Mouse (Mus musculus) thymus, postnatal 36 days (tissue): ENCODE measurements around the gene Lad1.

ENCODE experiments used
- DNase-seq, 2 experiments: peaks; one replicate each; pipeline ENCODE4 v3.0.0; 2022; ENCODE audit warnings: mixed read lengths in 2 of 2

Lad1 gene

GRCm38 (mm10) chr1:135810180-135810579, 8.2 kb upstream of the Lad1 start:
- DNase-seq, result no peak

GRCm38 (mm10) chr1:135811016-135811646, 7.3 kb upstream of the Lad1 start:
- DNase-seq, result peak; percentile 87 to 91

DNA sequence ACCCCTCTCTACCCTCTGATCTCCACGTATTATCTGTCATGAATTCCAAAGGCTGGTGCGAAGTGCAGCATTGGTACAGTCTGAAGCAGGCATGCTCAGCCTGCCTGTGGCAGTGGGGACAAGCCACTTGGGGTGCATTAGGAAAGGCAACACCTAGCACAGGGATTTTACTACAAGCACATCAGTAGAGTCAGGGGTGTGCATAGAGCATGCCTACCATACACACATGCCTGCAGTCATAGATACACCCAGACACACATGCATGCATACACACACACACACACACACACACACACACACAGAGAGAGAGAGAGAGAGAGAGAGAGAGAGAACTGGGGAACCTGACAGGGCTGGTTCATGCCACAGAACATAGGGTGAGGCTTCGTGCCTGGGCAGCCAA, 6.2 kb upstream of the Lad1 start:
- no peak for DNase-seq

- no peak for DNase-seq
Observed at GRCm38 (mm10) chr1:135812618-135813017, 5.8 kb upstream of the Lad1 start.

GRCm38 (mm10) chr1:135813071-135813470, 5.3 kb upstream of the Lad1 start:
- no peak for DNase-seq

DNA sequence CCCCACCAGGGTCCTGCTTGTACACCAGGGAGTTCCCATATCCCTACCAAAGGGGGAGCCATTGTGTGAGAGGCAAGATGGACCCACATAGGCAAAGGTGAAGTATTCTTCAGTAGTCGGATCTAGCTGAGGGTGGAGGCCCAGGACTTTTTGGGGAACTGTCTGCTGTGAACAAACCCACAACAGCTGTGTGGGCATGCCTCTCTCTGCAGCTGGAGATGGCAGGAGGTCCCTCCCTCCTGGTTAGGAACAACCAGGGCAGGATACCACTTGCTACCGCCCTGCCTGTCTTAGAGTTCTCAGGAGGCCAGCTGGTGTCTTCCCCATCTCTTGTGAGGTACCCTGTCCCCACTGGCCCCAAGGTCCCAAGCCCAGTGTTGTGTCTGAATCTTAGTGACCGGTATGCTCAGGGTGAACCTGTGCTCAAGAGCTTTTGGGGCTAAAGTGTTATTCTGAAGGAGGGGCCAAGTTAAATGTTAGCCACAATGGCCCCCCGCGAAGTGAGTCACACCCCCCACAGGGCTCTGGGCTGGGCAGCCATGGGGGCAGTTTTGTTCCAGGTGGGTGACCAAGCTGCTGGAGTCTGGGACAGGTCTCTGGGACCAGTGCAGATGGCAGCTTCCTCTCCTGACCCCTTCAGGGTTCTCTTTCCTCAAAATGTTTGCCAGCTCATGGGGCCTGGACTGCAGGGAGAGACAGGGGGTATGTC, 4.6 kb upstream of the Lad1 start:
- peak; percentile 21 to 65 for DNase-seq

DNA sequence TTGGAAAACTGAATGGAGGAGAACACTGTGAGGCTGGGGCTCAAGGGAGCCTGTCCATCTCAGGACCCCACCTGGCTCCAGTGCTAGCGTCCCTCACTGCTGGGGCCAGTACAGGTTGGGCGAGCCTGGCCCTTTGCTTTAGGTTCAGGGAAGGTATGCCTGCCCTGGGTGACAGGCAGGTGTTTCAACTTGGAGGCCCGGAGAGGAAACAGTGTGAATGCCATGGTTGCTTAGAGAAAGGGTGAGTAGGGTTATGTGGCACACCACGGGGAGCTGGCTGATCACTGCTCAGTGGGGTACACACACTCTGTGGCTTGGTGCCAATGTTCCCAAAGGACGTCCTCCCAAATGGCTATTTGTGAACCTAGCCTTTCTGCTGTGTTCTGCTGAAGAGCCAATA, 3.9 kb upstream of the Lad1 start:
- no peak for DNase-seq

DNA sequence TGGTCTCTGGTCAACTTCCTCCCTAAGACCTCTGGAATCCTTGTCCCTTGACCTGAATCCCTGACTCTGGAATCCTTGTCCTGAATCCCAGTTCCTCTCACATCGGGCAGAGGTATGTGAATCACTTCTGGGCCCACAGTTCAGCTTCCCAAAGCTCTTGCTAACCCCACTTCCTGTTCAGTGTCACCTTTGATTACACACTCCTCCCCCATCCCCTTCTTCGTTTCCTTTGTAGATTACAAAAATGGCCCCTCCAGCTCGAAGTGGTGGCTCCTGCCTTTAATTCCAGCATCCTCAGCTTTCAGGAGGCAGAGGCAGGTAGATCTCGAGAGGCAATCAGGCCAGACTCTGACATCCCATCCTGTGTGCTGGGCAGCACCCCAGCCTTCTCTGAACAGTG, 803 bp upstream of the Lad1 start:
- peak in 1 of 2 experiments; percentile 14 for DNase-seq

DNA sequence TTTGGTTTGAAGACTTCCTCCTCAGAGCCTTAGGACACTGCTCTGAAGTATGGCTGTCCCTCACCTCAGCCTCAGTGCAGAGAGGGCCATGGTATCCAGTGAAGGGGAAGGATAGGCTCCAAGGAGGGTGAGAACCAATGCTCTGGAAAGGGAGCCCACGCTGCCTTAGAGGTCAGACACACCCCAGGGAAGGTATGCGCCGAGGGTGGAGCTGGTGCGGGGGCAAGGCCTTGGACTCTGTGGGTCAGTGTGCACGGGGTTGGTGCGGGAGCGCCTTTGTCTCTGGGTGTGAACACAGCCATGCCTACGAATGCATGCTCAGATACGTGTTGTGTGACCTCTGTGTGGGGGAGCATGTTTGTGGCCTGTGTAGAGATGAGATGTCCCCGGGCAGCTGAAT, 1.7 kb downstream of the Lad1 start:
- no peak for DNase-seq

DNA sequence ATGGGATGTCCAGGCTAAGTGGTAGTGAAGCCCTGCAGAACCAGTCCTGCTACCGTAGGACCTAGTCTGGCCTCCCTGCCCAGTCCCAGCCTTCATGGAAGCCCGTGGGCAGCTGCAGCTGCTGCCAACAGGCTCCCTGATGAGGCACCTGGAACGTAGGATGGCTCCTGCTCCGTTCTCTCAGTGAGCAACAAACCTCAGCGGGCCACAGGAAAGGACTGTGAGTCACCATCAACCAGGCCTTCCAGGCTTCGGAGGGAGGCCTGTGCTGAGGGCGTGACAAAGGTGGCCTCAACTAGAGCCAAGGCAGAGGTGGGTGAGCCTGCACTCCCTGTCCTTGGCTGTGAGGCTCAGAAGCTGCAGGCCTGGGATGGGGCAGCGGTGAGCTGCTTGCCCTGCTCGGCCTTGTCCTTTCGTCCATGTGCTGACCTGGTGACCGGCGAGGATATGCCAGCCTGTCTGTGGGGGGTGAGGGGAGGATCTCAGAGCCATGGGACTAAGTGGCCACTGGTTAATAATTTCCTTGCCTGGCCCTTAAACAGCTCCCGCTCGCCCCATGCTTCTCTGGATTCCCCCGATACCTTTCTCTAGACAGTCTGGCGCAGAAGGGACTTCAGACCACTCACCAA, 2.5 kb downstream of the Lad1 start:
- no peak for DNase-seq

DNA sequence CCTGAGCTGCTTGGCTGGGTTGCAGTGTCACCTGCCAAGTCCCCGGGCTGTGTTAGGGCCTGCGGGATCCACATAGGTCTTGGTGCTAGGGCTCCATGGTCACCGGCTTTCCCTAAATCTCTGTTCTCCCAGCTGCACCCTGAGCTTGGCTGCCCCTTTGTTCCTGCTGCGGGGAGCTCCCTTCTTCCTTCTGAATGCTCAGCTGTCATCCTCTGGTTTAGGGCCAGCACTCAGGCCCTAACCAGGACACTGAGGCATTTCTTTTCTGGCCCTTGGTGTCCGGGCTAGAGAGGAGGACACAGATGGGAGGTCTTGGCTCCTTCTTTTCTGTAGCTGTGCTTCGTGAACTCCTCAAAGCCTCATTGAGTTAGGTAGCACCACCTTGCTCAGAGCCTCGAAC, 3.4 kb downstream of the Lad1 start:
- no peak for DNase-seq

DNA sequence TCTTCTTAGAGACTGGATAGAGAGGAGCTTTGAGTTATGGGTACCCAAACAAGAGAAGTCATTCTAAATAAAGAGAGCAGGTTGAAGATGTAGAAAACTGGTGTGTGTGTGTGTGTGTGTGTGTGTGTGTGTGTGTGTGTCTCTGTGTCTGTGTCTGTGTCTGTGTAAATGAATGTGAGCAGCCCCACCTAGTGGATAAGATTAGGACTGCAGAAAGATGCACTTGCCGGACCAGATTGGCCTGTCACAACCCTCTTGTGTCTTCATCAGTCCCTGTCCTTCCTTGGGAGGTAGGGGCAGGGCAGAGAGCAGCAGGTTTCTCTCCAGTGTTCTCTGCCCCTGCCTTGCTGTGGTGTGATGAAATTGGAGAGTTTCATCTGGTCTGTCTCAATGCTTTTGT, 10.5 kb downstream of the Lad1 start:
- DNase-seq, result peak in 1 of 2 experiments; percentile 40

DNA sequence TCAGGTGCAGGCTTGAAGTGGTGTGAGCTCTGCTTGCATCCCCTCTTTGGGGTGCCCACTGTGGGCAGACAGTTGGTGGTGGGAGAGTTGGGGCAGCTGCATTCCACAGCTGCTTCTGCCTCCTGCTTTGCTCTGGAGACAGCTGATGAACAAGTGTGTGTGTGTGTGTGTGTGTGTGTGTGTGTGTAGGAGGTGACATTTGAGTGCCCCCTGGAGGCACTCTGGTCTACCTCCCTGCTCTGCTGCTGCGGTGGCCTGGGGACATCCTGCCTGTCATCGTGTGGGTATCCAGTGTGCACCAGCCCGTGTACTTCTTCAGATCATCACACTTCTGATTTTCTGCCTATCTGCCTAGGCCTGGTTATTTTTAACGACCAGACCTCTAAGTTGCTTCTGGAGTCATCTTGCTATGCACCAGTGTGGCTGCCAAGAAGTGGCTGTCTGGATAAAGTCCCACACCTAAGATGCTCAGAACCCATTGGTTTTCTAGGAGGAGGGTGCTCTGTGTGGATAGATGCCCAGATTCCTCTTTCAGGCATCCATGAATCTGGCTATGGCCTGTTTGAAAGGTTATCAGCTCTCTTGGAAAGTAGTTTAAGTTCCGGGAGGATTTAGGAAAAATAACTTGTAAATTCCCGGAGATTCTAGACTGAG, 15.9 kb downstream of the Lad1 start:
- DNase-seq, result peak; percentile 17 to 33

DNA sequence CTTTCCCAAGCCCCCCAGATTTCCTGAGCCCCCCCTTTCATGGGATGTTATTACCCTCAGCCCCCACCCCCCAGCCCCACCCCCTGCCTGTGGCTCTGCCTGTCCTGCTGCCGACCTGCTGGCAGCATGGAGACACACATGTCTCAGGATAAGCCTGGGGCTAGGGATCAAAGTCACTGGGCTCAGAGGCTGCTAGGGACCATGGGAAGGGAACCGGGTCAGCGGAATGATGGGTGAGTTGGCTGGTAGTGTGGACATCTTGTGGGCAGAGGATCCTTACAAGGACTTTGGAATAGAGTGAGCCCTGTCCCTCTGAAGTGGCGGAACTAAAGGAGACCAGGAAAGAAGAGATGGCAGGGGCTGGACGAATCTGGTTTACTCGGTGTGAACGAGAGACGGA, 16.6 kb downstream of the Lad1 start:
- DNase-seq, result no peak

DNA sequence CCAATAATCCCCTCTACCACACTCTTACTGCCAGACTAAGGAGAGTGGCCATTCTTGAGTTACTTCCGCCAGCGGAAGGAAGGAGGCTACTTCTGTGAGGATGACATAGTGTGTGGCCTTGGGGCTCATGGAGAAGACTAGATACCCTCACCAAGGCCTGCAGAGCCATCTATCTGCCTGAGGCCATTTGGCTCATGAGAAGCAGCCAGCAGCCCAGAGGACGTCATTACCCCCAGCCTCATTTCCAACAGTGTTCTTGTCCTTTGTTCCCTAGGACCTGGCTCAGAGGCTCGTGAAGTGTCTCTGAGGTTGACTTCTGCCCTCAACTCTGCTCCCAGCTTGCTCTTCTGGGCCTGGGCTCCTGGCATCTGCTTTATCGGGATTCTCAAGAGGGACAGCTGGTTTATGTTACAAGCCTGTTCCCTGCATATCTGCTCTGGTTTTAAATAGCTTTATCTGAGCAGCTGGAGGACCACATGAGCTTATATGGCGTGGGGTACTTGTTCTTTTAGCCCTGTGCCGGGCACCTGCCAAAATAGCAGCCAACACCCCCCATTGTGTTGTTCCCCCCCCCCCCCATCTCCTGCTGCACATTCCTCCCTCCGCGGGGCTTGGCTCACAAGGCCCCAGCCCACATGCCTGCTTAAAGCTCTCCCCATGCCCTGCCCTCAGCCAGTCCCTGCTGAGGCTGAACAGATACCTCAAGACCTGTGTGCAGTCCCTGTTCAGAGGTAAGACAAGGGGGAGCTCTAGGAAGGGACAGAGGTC, 17.5 kb downstream of the Lad1 start, which contains the start of gene Tnnt2:
TSS of gene Tnnt2 (plus strand) at position 639 of the 768 bp plus-strand sequence.
- DNase-seq, result no peak

DNA sequence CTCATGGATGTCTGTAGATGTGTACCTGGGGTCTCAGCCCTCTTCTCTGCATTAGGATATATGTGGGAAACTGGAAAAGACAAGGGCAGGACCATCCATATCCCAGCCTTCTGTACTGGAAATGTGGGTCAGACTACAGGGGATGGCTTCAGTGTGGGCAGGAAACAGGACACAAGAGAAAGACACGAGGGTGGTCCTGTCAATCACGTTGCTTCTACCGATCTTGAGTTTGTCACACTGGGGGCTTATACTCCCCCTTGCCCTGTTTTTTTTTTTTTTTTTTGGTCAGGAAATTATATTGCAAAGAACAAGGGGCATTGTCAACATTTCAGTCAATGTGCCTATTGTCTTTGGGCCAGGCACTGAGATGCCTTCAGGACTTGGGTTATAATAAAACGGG, 20.2 kb downstream of the Lad1 start:
- no peak for DNase-seq

DNA sequence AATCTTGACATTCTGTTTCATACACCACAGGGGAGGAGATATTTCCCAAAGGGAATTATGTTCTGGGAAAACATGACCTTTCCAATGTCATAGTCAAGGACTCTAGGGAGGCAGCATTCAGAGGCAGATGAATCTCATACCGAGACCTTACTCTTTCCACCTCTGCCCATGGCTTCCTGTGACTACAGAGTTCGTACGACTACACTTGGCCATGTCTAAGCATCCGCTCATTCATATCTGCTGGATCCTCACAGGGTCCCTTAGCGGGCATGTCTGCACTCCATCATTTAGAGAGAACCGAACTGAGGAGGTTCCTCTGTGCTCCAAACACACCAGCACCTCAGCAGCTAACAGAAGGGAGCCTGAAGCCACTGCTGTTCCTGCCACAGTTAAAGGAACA, 20.7 kb downstream of the Lad1 start:
- no peak for DNase-seq

DNA sequence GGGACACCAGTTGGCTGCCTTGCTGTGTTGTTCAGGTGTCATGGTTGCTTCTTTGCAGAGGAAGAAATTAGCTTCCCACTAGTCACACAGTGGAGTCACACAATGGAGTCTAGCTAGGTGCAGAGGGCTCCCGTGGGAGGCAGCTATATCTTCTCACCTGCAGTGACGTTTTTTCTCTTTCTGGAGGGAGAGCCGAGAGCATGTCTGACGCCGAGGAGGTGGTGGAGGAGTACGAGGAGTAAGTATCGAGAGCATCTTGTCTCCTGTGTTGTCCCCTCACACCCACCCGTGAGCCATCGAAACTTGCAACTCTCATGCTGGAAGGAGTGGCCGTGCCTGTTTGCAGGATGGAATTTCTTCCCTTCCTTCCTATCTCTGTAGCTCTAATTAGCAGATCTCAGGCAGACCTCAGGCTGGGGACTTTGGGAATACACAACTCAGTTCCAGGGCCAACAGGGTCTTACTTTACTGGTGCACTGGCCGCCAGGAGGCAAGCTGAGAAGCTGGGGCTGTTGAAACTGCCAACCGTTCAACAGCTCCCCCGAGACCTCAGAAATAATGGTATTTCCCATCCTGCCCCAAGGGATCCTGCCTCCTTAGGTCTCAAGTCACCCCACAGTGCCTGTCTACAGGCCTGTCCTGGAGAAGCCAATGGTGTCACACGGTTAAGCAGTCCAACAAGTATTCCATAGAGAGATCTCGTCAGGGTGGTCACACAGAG, 22.4 kb downstream of the Lad1 start:
- no peak for DNase-seq

GRCm38 (mm10) chr1:135843519-135844262, 25.3 kb downstream of the Lad1 start:
- no peak for DNase-seq

DNA sequence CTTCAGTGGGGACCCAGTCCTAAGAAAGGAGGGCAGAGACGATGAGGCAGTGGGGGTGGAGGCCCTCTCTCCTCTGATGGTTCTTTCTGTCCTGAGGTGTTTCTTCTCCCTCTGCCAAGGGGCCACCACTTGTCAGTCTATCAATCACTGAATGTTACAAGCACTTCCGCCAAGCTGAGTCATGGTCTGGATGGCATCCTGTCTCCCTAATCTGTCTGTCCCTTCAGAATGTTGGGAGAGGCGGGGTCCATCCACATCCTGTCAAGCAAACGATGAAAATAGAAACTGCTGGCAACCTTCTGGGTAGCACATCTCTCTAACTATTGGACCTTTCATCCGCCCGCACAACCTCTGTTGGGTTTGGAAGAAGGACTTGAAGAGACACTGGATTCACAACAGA, 26.1 kb downstream of the Lad1 start:
- no peak for DNase-seq

- no peak for DNase-seq
Observed at GRCm38 (mm10) chr1:135846632-135847031, 28.2 kb downstream of the Lad1 start.
